Mouse (Mus musculus) effector memory CD4-positive, alpha-beta T cell, adult 5 months (primary cell): ENCODE results near the gene Cyp24a1. TPM values are rescaled to one million over a fixed set of nuclear protein-coding genes. Genes with fewer than 3 reads are reported as not detected.

Experiments used
- polyA plus RNA-seq: library from polyadenylated mRNA; unstranded; fragments of 100-300 nt; shearing (Covaris generic); gene quantifications from one replicate; pipeline ENCODE4 v1.2.1, GENCODE M21; 2017

Gene Cyp24a1
- not detected for polyA plus RNA-seq

DNA sequence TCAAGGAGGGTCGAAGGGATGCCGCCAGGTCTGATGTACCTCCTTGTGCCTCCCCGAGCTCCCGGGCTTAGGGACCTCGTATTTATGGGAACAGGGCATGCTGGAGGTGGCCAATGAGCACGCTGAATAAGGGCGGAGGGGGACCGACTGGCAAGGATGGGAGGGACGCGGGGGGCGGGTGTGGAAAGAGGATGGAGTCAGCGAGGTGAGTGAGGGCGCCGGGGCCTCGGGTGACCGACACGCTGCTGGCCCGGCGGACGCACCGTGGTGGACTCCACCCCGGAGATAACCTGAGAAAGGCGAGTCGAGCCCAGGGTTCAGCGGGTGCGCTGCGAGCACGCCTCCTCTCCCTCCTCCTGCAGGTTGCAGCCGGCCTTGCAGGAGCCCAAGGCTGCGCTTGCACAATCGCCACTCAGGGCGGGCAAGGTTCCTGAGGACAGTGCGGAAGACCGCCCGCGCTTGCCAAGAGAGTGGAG lies at the start of gene Cyp24a1:
Gene Cyp24a1 (minus strand): TSS at position 55 of the 476 bp plus-strand sequence.

GRCm38 (mm10) chr2:170496154-170496930 lies 603 bp downstream of the Cyp24a1 start, which contains the start of gene Pfdn4:
Pfdn4 (plus strand) TSS chr2:170496428.

Other genes starting within 250 kb of the Cyp24a1 start
- not detected for gene Bcas1, start 69.3 kb downstream of the Cyp24a1 start, polyA plus RNA-seq
- gene Pfdn4, start 717 bp downstream of the Cyp24a1 start, polyA plus RNA-seq: 33.0 TPM
- gene 4930470P17Rik, start 104.9 kb upstream of the Cyp24a1 start, polyA plus RNA-seq: not detected
- not detected for gene Dok5, start 234.7 kb upstream of the Cyp24a1 start, polyA plus RNA-seq